Mouse (Mus musculus) hindbrain, embryonic 16.5 days (tissue): Measurements from ENCODE around the gene Ggct. TPM values are rescaled to one million over a fixed set of nuclear protein-coding genes. Genes with fewer than 3 reads are reported as not detected.
A peak's percentile ranks its signal among the peaks of the same experiment; 100 is the strongest.

Experiments used
- ATAC-seq: fragments of 200-750 bp; cut with Nextera tagmentation; 2 replicates; pipeline ENCODE4 v1.8.0; 2017; ENCODE audit warnings: moderate TSS enrichment, moderate library complexity
- H3K27ac ChIP-seq: fragments of 300-500 bp; sonication (generic); 2 replicates; pipeline ENCODE4 v1.5.1; 2014; ENCODE audit warnings: low read depth, mild to moderate bottlenecking, control low read depth, low read length, moderate library complexity
- H3K27me3 ChIP-seq: fragments of 300-500 bp; sonication (generic); replicated peaks from 2 replicates; pipeline ENCODE4 v1.6.1; 2014; ENCODE audit warnings: low read length; ENCODE audit not compliant: control insufficient read depth, insufficient read depth
- H3K36me3 ChIP-seq: fragments of 300-500 bp; sonication (generic); 2 replicates; pipeline ENCODE4 v1.6.1; 2014; ENCODE audit warnings: mild to moderate bottlenecking, low read length, moderate library complexity, mixed read lengths; ENCODE audit not compliant: control insufficient read depth, insufficient read depth
- H3K4me1 ChIP-seq: fragments of 300-500 bp; sonication (generic); 2 replicates; pipeline ENCODE4 v1.6.1; 2014; ENCODE audit warnings: low read depth, low read length; ENCODE audit not compliant: control insufficient read depth, insufficient read depth
- H3K4me2 ChIP-seq: fragments of 300-500 bp; sonication (generic); 2 replicates; pipeline ENCODE4 v1.6.1; 2014; ENCODE audit warnings: mild to moderate bottlenecking, low read length, control low read depth, moderate library complexity
- H3K4me3 ChIP-seq: fragments of 300-500 bp; sonication (generic); 2 replicates; pipeline ENCODE4 v1.5.1; 2014; ENCODE audit warnings: mild to moderate bottlenecking, low read length, control low read depth, moderate library complexity
- H3K9ac ChIP-seq: fragments of 300-500 bp; sonication (generic); 2 replicates; pipeline ENCODE4 v1.6.1; 2014; ENCODE audit warnings: low read depth, mild to moderate bottlenecking, control low read depth, low read length, moderate library complexity
- H3K9me3 ChIP-seq: fragments of 300-500 bp; sonication (generic); 2 replicates; pipeline ENCODE4 v1.6.1; 2014; ENCODE audit warnings: mild to moderate bottlenecking, low read length, moderate library complexity; ENCODE audit not compliant: control insufficient read depth
- WGBS: fragments of 180-500 bp; shearing (Covaris S2); extraction: QIAGEN DNeasy Blood & Tissue Kit; methylation state at CpG from one replicate; pipeline ENCODE4 v1.1.7; 2014; 5-methylcytosine and 5-hydroxymethylcytosine counted together
- polyA plus RNA-seq: library from polyadenylated mRNA; unstranded; fragments of >200 nt; fragmentation: Nextera tagmentation; extraction: Ambion mirVana; gene quantifications from 2 replicates; pipeline ENCODE4 v1.2.1, GENCODE M21; 2015

Ggct gene
- polyA plus RNA-seq, 1 experiment from 2014 or later, result 20.5 TPM

- 73% methylated on average over 4 of the region's 4 CpGs for WGBS
- Histone ChIP-seq H3K4me1 (no peaks in the 10 kb centered on the region), H3K36me3 (no peaks in the 10 kb centered on the region), H3K27me3 (no peaks in the 10 kb centered on the region), H3K27ac (no peak overlapping the region), H3K4me2 (no peak overlapping the region), H3K9ac (no peak overlapping the region), H3K4me3 (no peak overlapping the region), H3K9me3 (no peaks in the 10 kb centered on the region)
- no peak for ATAC-seq
These were observed 9.7 kb upstream of the Ggct start for GRCm38 (mm10) chr6:55002438-55002837.

DNA sequence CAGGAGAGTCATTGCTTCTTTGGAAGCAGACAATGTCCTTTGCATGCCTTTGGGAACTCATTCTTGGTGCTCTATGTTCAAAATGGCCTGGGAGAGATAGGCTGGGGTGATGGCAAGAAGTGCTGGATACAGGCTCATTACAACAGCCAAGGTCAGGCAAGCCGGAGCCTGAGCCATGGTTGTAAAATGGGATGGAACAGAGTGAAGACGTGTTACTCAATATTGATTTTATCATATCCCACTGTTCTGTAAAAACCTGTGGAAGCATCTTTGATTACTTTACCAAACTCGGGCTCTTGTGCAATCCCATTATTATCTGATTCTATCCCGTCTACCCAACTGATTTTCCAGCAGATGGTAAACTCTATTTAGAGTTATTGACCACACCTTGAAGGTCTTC lies 8.6 kb upstream of the Ggct start:
- ATAC-seq, result no peak
- 87% methylated on average over 4 of the region's 4 CpGs for WGBS

GRCm38 (mm10) chr6:54997726-54998125 lies 5.0 kb upstream of the Ggct start:
- Histone ChIP-seq H3K4me1 (no peaks in the 10 kb centered on the region), H3K9ac (no peak overlapping the region), H3K36me3 (no peaks in the 10 kb centered on the region), H3K4me3 (no peak overlapping the region), H3K27me3 (no peaks in the 10 kb centered on the region), H3K4me2 (no peak overlapping the region), H3K9me3 (no peaks in the 10 kb centered on the region), H3K27ac (no peak overlapping the region)
- no peak for ATAC-seq
- 85% methylated on average over 6 of the region's 6 CpGs for WGBS

More for the DNA sequence above, 8.6 kb upstream of the Ggct start:
- Histone ChIP-seq H3K9ac (no peak overlapping the region), H3K36me3 (no peaks in the 10 kb centered on the region), H3K27ac (no peak overlapping the region), H3K27me3 (no peaks in the 10 kb centered on the region), H3K4me1 (no peaks in the 10 kb centered on the region), H3K9me3 (no peaks in the 10 kb centered on the region), H3K4me2 (no peak overlapping the region), H3K4me3 (no peak overlapping the region)

DNA sequence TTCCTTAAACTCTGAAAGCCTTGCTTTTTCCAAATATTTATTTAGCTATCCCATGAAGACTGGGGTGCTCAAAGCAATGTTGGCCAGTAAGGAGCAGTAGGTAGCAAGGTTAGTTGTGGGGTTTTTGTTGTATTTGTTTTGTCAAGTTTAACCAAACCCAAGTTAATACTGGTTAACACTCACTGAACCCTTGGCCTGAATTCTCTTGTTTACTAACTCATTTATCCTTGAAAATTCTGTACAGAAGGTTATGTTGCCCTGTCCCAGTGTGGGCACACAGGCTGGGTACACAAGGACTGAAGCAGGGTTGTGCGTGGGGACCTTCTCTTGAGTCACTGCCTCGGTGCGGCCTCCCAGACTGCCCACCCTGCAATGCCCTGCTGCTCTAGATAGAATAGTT lies 3.6 kb upstream of the Ggct start:
- Histone ChIP-seq H3K4me1 (peaks cover 7% of the 10 kb centered on the region; the same call in 1 of the 2 replicates), H3K4me2 (no peak overlapping the region), H3K27me3 (no peaks in the 10 kb centered on the region), H3K27ac (no peak overlapping the region), H3K36me3 (no peaks in the 10 kb centered on the region), H3K4me3 (no peak overlapping the region), H3K9ac (no peak overlapping the region), H3K9me3 (no peaks in the 10 kb centered on the region)
- no peak for ATAC-seq
- WGBS, result 90% methylated on average over 3 of the region's 3 CpGs

DNA sequence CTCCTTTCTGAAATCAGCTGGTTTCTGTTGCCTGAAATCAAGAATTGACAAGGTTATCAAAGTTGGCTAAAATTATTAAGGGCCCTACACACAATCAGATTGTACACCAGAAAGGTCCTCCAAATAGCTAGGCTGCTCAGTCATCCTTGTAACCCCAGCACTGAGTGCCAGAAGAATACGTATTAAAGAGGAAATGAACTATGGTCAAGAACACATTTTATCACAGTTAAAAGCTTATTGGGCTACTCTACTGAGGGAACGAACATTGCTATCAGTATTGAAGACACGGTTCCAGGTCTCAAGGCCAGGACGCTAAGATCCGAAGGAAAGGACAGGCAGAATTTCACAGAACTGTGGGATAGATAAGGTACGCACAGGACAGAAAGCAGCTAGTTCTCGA lies 609 bp downstream of the Ggct start:
- H3K27me3 ChIP-seq, result no peaks in the 10 kb centered on the region
- no peaks in the 10 kb centered on the region for H3K9me3 ChIP-seq
- ATAC-seq, result no peak
- peak overlapping the region; percentile 74 for H3K27ac ChIP-seq
- peak overlapping the region; percentile 73 for H3K4me3 ChIP-seq
- H3K36me3 ChIP-seq, result no peaks in the 10 kb centered on the region
- H3K4me1 ChIP-seq, result peaks cover 7% of the 10 kb centered on the region; the same call in 1 of the 2 replicates
- H3K4me2 ChIP-seq, result peak overlapping the region; percentile 91
- WGBS, result 5% methylated on average over 7 of the region's 7 CpGs
- peak overlapping the region; percentile 77 for H3K9ac ChIP-seq

DNA sequence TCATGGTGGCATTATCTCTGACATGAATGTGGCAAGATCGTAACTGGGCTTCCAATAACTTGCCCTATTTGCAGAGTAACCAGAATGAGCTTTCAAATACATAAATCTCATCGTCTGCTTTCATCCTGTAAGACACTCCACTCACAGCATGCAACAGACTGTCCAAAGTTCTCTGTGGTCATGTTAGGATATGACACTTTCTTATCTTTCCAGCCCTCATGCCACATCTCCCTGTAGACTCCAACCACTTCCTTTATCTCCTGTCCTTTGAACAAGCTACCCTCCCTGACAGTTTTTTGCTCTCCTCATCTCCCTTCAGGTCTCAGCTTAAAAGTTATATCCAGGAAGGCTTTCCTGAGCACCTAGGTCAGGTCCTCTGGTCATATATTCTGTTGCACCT lies 1.6 kb downstream of the Ggct start:
- Histone ChIP-seq H3K4me2 (no peak overlapping the region), H3K4me3 (no peak overlapping the region), H3K9ac (no peak overlapping the region), H3K27ac (no peak overlapping the region), H3K27me3 (no peaks in the 10 kb centered on the region), H3K36me3 (no peaks in the 10 kb centered on the region), H3K9me3 (no peaks in the 10 kb centered on the region), H3K4me1 (peaks cover 7% of the 10 kb centered on the region; the same call in 1 of the 2 replicates)
- WGBS, result 90% methylated on average over 2 of the region's 2 CpGs
- no peak for ATAC-seq

- no peaks in the 10 kb centered on the region for H3K27me3 ChIP-seq
- no peaks in the 10 kb centered on the region for H3K36me3 ChIP-seq
- no peak overlapping the region for H3K4me3 ChIP-seq
- peaks cover 7% of the 10 kb centered on the region; the same call in 1 of the 2 replicates for H3K4me1 ChIP-seq
- H3K27ac ChIP-seq, result no peak overlapping the region
- H3K4me2 ChIP-seq, result no peak overlapping the region
- WGBS, result 92% methylated on average over 6 of the region's 6 CpGs
- H3K9me3 ChIP-seq, result no peaks in the 10 kb centered on the region
- H3K9ac ChIP-seq, result no peak overlapping the region
- ATAC-seq, result no peak
These were observed 4.6 kb downstream of the Ggct start for GRCm38 (mm10) chr6:54988141-54988540.

DNA sequence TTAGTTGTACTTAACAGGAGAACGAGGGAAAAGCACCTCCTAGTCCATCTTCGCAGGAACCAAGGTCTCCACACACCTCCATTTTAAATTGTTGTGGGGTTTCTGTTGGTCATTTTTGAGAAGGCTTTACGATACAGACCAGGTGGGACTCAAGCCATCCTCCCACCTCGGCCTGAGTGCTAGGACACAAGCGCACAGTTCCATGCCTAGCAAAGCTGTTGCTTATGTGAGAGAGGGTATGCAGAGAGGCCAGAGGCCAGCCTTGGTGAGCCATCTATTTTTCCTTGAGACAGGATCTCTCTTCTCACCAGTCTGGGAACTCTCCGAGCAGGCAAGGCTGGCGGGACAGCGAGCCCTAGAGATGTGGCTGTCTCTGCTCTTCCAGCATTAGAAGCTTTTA lies 8.7 kb downstream of the Ggct start:
- H3K4me1 ChIP-seq, result no peaks in the 10 kb centered on the region
- H3K36me3 ChIP-seq, result no peaks in the 10 kb centered on the region
- no peak overlapping the region for H3K27ac ChIP-seq
- H3K4me2 ChIP-seq, result no peak overlapping the region
- WGBS, result 95% methylated on average over 8 of the region's 8 CpGs
- H3K27me3 ChIP-seq, result no peaks in the 10 kb centered on the region
- no peak overlapping the region for H3K9ac ChIP-seq
- ATAC-seq, result no peak
- H3K4me3 ChIP-seq, result no peak overlapping the region
- H3K9me3 ChIP-seq, result no peaks in the 10 kb centered on the region

GRCm38 (mm10) chr6:54983526-54984050 lies 9.2 kb downstream of the Ggct start:
- Histone ChIP-seq H3K4me3 (no peak overlapping the region), H3K27ac (no peak overlapping the region), H3K36me3 (no peaks in the 10 kb centered on the region), H3K9ac (no peak overlapping the region), H3K27me3 (no peaks in the 10 kb centered on the region), H3K4me2 (no peak overlapping the region), H3K9me3 (no peaks in the 10 kb centered on the region), H3K4me1 (no peaks in the 10 kb centered on the region)
- 88% methylated on average over 4 of the region's 4 CpGs for WGBS
- no peak for ATAC-seq

DNA sequence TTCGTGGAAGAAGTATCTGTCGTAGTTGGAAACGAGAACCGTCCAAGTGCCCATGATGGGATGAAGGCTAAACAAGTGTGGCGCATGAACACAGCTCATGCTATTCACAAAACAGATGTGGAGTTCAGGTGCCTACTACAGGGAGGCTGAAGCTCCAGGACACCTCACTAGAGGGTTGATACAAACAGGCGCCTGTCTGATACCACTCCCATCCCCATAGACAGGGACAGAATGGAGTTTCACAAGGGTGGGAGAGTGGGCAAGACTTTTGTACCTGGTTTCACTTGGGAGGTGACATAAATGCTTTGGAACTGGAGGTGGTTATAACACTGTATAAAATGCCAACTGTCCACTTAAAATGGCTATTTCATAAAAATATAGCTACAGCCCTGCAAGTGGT lies 13.3 kb downstream of the Ggct start:
- H3K9me3 ChIP-seq, result no peaks in the 10 kb centered on the region
- no peak for ATAC-seq
- no peaks in the 10 kb centered on the region for H3K36me3 ChIP-seq
- no peak overlapping the region for H3K4me2 ChIP-seq
- H3K4me3 ChIP-seq, result no peak overlapping the region
- WGBS, result 96% methylated on average over 6 of the region's 6 CpGs
- no peak overlapping the region for H3K9ac ChIP-seq
- no peaks in the 10 kb centered on the region for H3K4me1 ChIP-seq
- H3K27ac ChIP-seq, result no peak overlapping the region
- no peaks in the 10 kb centered on the region for H3K27me3 ChIP-seq
